Mouse (Mus musculus) C2C12 (cell line): ENCODE data around the gene Kcnj16. TPM values are rescaled to one million over a fixed set of nuclear protein-coding genes. Genes with fewer than 3 reads are reported as not detected.

ENCODE experiments used
- H3K27me3 ChIP-seq: one replicate; pipeline ENCODE4 v1.6.1; 2011; ENCODE audit not compliant: control insufficient read depth, insufficient read depth, insufficient read length
- H3K36me3 ChIP-seq: one replicate; pipeline ENCODE4 v1.6.1; 2011; ENCODE audit not compliant: control insufficient read depth, insufficient read depth
- H3K4me3 ChIP-seq: one replicate; pipeline ENCODE4 v1.5.1; 2011; ENCODE audit warnings: mild to moderate bottlenecking, control low read depth; ENCODE audit not compliant: poor library complexity, insufficient read depth, severe bottlenecking
- H3K79me2 ChIP-seq: one replicate; pipeline ENCODE4 v1.6.1; 2011; ENCODE audit not compliant: control insufficient read depth, insufficient read depth
- H3K79me3 ChIP-seq: one replicate; pipeline ENCODE4 v1.6.1; 2011; ENCODE audit warnings: low read depth, control low read depth
- H3ac ChIP-seq: one replicate; pipeline ENCODE3; 2011; ENCODE audit warnings: low read depth; ENCODE audit not compliant: control insufficient read depth, insufficient read length
- CEBPB ChIP-seq: IDR thresholded peaks from one replicate; pipeline ENCODE4 v1.6.1; 2011; ENCODE audit warnings: low read depth, mild to moderate bottlenecking, control low read depth, moderate library complexity
- CTCF ChIP-seq: IDR thresholded peaks from one replicate; pipeline ENCODE4 v1.5.1; 2011; ENCODE audit not compliant: control insufficient read depth, insufficient read depth, insufficient read length
- FOSL1 ChIP-seq: IDR thresholded peaks from one replicate; pipeline ENCODE4 v1.8.0; 2011; ENCODE audit warnings: mild to moderate bottlenecking, low read length; ENCODE audit not compliant: poor library complexity, insufficient read depth, severe bottlenecking
- MAX ChIP-seq: IDR thresholded peaks from one replicate; pipeline ENCODE4 v1.6.1; 2011; ENCODE audit warnings: mild to moderate bottlenecking, control low read depth
- MYOD1 ChIP-seq: IDR thresholded peaks from one replicate; pipeline ENCODE4 v1.6.1; 2011; ENCODE audit warnings: low read depth; ENCODE audit not compliant: control insufficient read depth, insufficient read length
- MYOG ChIP-seq: IDR thresholded peaks from one replicate; pipeline ENCODE4 v1.6.1; 2011; ENCODE audit not compliant: control insufficient read depth, insufficient read length; ENCODE audit errors: extremely low read depth
- USF1 ChIP-seq: IDR thresholded peaks from one replicate; pipeline ENCODE4 v1.6.1; 2011; ENCODE audit warnings: low read depth, mild to moderate bottlenecking, control low read depth, moderate library complexity
- polyA plus RNA-seq: library from polyadenylated mRNA; unstranded; fragments of >200 nt; fragmentation: generic; extraction: Trizol; gene quantifications from one replicate; pipeline ENCODE4 v1.2.1, GENCODE M21; 2012; ENCODE audit warnings: missing spikeins

Gene Kcnj16
- polyA plus RNA-seq, 1 experiment: not detected

DNA sequence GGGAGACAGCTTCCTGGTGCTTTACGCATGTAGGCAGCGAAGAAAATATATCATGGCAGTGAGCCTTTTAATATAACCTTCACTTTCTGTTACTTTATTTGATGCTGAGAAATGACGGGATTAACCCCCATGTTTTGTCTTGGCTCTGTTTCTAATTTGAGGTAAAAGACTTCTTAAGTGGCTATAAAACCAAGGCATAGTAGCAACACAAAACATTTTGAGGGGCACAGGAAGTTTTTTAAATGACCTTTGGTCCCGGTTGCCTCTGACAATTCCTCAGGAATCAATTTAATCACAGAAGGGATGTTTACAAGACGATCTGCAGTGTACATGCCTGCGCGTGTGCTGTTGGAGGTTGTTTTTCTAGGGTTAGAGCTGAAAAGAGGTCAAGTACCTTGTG is 11.2 kb upstream of the Kcnj16 start:
- no peak for TF ChIP-seq USF1
- no peak for TF ChIP-seq MYOG
- no peak for TF ChIP-seq MYOD1
- no peak for TF ChIP-seq FOSL1
- no peak for TF ChIP-seq MAX
- TF ChIP-seq CEBPB: no peak
- no peak for TF ChIP-seq CTCF
- Histone ChIP-seq H3K4me3 (no peak overlapping the region), H3K27me3 (no peaks in the 10 kb centered on the region), H3K79me3 (no peaks in the 10 kb centered on the region), H3K79me2 (no peaks in the 10 kb centered on the region), H3K36me3 (no peaks in the 10 kb centered on the region), H3ac (no peak overlapping the region)

DNA sequence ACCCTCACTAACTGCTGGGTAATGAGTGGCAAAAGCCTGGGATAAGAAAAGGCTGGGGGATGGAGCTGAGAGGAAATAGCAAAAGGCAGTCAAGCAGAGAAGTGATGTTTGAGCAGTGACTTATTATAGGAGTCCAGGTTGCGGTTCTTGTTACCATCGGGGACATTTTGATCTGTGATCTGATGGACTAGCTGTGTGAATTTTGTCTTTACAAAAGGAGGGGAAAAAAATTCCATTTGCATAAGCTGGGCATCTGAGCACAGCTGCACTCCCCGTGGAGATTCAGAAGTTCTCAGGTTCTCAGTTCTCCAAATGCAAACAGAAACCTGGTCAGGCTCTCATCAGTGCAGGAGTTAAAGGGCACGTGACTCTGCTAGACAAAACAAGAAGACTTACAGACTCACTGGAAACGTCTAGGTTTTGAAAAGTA is 6.2 kb upstream of the Kcnj16 start:
- no peaks in the 10 kb centered on the region for H3K36me3 ChIP-seq
- H3K79me3 ChIP-seq: no peaks in the 10 kb centered on the region
- no peak for TF ChIP-seq MYOG
- TF ChIP-seq USF1: peak; percentile 56
- H3K27me3 ChIP-seq: no peaks in the 10 kb centered on the region
- no peak overlapping the region for H3K4me3 ChIP-seq
- no peaks in the 10 kb centered on the region for H3K79me2 ChIP-seq
- no peak overlapping the region for H3ac ChIP-seq

DNA sequence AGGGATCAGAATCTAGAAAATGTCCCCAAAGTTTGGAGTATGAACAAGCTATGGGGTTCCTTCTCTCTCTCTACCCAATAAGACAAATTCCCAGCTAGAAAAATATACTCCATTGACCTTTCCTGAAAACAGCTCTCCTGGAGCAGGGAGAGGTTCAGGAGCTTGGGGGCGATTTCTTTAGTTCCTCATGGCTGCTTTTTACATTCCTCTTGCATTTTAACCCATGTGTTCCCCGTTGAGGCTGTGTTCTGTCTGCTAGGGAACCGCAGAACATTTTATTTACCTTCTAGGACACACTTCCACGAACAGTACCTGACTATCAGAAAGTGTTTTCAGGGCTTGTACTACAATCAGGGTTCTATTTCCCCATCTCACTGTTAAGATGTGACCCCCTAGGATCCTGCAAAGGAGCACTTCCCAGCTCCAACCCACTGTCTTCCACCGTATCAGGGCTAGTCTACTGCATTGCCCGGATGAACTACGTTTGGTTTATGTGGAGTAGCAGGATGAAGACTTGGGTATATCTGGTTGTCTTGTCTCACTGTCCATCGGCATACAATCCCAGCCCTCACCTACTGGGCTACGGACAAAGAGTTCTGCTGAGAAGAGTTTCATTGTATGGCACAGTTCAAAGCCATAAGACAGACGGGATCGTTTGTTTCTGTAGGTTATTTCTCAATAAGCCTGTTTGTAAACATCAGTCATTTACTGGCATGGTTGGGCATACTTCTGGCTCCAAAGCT is 643 bp upstream of the Kcnj16 start:
- no peaks in the 10 kb centered on the region for H3K79me3 ChIP-seq
- H3K4me3 ChIP-seq: no peak overlapping the region
- H3K27me3 ChIP-seq: no peaks in the 10 kb centered on the region
- H3K79me2 ChIP-seq: no peaks in the 10 kb centered on the region
- no peak overlapping the region for H3ac ChIP-seq
- no peak for TF ChIP-seq CTCF
- no peak for TF ChIP-seq FOSL1
- TF ChIP-seq MYOG: no peak
- H3K36me3 ChIP-seq: no peaks in the 10 kb centered on the region

DNA sequence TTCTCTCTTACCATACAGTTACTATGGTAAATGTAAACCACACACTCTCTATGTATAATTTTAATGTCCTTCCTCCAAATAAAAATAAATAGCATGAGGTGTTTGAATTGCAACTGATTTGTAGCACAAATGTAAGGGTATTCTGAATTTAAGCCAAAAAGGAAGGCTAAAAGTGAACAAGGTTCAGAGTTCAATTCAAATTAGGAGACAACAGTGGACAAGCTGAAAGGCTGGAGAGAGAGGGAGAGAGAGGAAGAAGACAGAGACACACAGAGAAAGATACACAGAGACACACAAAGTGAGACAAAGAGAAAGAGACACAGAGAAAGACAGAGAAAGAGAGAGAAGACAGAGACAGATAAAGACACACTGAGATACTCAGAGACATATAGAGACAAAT is 1.1 kb downstream of the Kcnj16 start:
- Histone ChIP-seq H3K36me3 (no peaks in the 10 kb centered on the region), H3K4me3 (no peak overlapping the region), H3K79me2 (no peaks in the 10 kb centered on the region), H3K79me3 (no peaks in the 10 kb centered on the region), H3K27me3 (no peaks in the 10 kb centered on the region), H3ac (no peak overlapping the region)
- no peak for TF ChIP-seq CTCF
- TF ChIP-seq USF1: no peak
- TF ChIP-seq CEBPB: no peak
- no peak for TF ChIP-seq MYOG
- no peak for TF ChIP-seq MAX
- no peak for TF ChIP-seq FOSL1
- no peak for TF ChIP-seq MYOD1

DNA sequence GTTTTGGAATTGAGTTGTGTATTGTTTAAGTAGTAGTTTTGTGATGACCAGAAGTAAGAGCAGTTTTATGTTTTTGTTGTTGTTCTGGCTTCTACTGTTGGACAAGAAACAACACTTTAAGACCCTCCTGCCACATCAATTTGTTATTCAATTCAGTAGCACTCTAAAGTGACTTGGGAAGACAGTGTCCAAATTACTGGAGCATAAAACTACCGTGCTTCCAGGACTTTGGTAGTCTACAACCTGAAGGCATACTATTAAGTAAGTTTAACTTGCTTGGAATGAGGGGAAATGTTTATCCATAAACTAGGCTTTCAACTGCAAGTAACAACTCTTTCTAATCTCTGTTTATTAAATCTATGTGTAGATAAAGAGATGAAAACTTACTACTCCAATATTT is 17.7 kb downstream of the Kcnj16 start:
- no peak for TF ChIP-seq USF1
- no peaks in the 10 kb centered on the region for H3K79me2 ChIP-seq
- H3K36me3 ChIP-seq: no peaks in the 10 kb centered on the region
- H3K79me3 ChIP-seq: no peaks in the 10 kb centered on the region
- H3K27me3 ChIP-seq: no peaks in the 10 kb centered on the region
- H3ac ChIP-seq: no peak overlapping the region
- no peak overlapping the region for H3K4me3 ChIP-seq

DNA sequence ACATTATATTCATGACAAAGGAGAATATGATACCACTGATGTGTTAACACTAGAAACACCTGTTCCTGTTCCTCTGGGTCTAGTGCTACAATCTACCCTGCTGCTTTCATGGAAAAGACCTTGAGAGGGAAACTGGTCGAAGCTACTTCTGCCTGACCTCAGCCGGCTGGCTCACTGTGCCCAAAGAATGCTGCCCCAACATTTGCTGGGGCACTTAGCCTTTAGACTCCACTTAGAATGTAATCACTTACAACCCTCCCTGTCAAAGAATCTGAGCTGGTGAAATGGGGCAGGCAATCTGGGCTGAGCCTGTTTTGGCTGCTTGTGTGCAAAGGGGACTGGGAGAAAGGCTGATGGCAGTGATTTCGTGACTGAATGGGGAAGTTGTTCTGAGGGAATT is 18.1 kb downstream of the Kcnj16 start:
- H3K36me3 ChIP-seq: no peaks in the 10 kb centered on the region
- no peak for TF ChIP-seq FOSL1
- no peak for TF ChIP-seq MYOD1
- TF ChIP-seq MYOG: no peak
- TF ChIP-seq USF1: no peak
- TF ChIP-seq CTCF: no peak
- no peak for TF ChIP-seq MAX
- no peak for TF ChIP-seq CEBPB
- no peak overlapping the region for H3K4me3 ChIP-seq
- H3K27me3 ChIP-seq: no peaks in the 10 kb centered on the region
- no peak overlapping the region for H3ac ChIP-seq
- no peaks in the 10 kb centered on the region for H3K79me3 ChIP-seq
- no peaks in the 10 kb centered on the region for H3K79me2 ChIP-seq

DNA sequence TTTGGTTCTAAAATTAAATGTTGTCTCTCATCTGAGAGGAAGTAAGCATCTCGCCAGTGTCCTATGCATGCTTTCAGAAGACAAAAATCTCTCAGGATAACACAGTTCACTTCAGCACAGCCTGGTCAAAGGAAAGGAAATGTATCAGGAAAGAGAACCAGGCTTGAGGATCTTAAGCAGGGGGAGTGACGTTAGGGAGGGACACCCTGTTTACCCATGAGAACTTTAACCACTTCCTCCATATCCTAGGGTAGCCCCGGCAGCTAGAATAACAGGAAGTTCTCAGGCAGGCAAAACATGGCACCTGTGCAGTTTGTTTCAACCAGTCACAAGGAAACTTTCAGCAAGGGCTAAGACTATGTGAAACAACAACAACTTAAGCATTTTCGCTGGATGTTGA is 25.8 kb downstream of the Kcnj16 start:
- Histone ChIP-seq H3K79me2 (no peaks in the 10 kb centered on the region), H3K79me3 (no peaks in the 10 kb centered on the region), H3ac (no peak overlapping the region), H3K4me3 (no peak overlapping the region), H3K36me3 (no peaks in the 10 kb centered on the region), H3K27me3 (no peaks in the 10 kb centered on the region)
- no peak for TF ChIP-seq CTCF
- TF ChIP-seq USF1: no peak
- TF ChIP-seq MYOD1: no peak
- TF ChIP-seq CEBPB: no peak
- no peak for TF ChIP-seq FOSL1
- no peak for TF ChIP-seq MAX
- no peak for TF ChIP-seq MYOG
